Mouse (Mus musculus) liver, adult 2 months (tissue): ENCODE data around the gene Arhgap40.

Source experiments
- CTCF ChIP-seq: fragments of 200-500 bp; IDR thresholded peaks from 2 replicates; pipeline ENCODE4 v1.5.1; 2011; ENCODE audit warnings: low read depth, low read length, control low read depth
- POLR2A ChIP-seq: fragments of 200-500 bp; IDR thresholded peaks from 2 replicates; pipeline ENCODE4 v1.6.1; 2011; ENCODE audit warnings: low read length, control low read depth; ENCODE audit not compliant: insufficient read depth; ENCODE audit errors: extremely low read depth

- no peak for TF ChIP-seq POLR2A
- no peak for TF ChIP-seq CTCF
Measured at GRCm38 (mm10) chr2:158595103-158595502, 82.5 kb downstream of the Arhgap40 start.
